1 mouse cellular context compared by ENCODE assay signal in the genomic region with DNA sequence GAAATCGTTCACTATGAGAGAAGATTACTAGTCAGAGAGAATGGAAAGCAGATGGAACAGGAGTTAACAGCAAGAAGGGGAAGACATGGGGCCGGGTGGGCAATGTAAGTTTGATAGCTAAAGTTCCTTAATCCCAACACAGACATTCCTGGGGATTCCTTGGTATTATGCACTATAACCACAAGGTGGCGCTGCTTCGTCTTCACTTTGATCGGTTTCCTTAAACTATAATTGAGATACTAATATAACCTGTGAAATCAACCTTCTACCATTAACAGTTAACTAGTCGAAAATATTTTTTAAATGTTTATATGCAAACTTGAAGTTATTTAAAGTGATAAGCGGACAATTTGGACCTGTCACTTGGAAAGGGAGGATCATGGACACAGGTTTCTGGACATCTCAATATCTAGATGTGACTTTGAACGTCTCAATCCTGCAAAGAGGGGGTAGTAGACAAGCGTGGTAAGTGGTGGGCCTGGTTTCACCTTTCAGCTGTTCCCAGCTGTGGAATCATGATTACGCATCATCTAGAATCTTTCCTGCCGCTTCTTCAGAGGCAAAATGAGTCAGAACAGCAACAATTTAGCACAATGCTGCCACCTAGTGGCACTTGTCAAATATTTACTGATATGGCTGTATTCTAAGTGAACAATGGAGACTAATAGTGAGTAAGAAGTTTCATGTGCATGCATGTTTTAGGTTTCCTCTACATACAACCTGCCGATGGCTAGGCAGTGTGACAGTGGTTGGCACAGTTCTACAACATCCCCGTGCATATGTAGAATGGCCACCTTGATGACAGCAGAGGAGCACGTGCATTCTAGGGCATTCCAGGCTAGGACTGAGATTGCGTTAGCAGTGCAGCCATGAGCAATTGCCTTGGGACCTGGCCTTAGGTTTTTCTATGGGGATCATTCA.
TF ChIP-seq lines count a peak whose summit lies in the region.

No protein-coding gene starts in this region.

TF ChIP-seq in ES-E14, 5 proteins besides CTCF, POLR2A, EP300 and RAD21 (continued from another document):
- TF ChIP-seq CHD2 (IDR thresholded peaks at IDR 0.05; ENCODE audit: low read depth, low read length), result no peak
- TF ChIP-seq HCFC1 (IDR thresholded peaks at IDR 0.05; ENCODE audit: borderline replicate concordance, insufficient read depth, low read length), result no peak
